Mouse (Mus musculus) C2C12 (cell line): ENCODE measurements around the gene Gm4846.

Experiments
- CTCF ChIP-seq: IDR thresholded peaks from one replicate; pipeline ENCODE4 v1.5.1; 2011; ENCODE audit not compliant: control insufficient read depth, insufficient read depth, insufficient read length
- FOSL1 ChIP-seq: IDR thresholded peaks from one replicate; pipeline ENCODE4 v1.8.0; 2011; ENCODE audit warnings: mild to moderate bottlenecking, low read length; ENCODE audit not compliant: poor library complexity, insufficient read depth, severe bottlenecking

- TF ChIP-seq FOSL1 (no peak), CTCF (no peak)
Observed at GRCm38 (mm10) chr1:166439426-166439825, 58.0 kb downstream of the Gm4846 start.
